Mouse (Mus musculus): ENCODE measurements around the gene Padi1.

Padi1 gene

GRCm38 (mm10) chr4:140784292-140784945 is 61.2 kb downstream of the Padi1 start:
- no peak for DNase-seq (ENCODE audit: low spot score in 2 of 2)

GRCm38 (mm10) chr4:140782821-140783220 is 62.8 kb downstream of the Padi1 start:
- no peak for DNase-seq (ENCODE audit: low spot score in 2 of 2)

GRCm38 (mm10) chr4:140780507-140780906 is 65.1 kb downstream of the Padi1 start:
- DNase-seq (ENCODE audit: low spot score in 2 of 2) = no peak

- no peak for DNase-seq (ENCODE audit: low spot score in 2 of 2)
Observed at GRCm38 (mm10) chr4:140779803-140780397, 65.7 kb downstream of the Padi1 start.

- no peak for DNase-seq (ENCODE audit: low spot score in 2 of 2)
Observed at GRCm38 (mm10) chr4:140776623-140777022, 69.0 kb downstream of the Padi1 start.

GRCm38 (mm10) chr4:140775876-140776275 is 69.7 kb downstream of the Padi1 start:
- DNase-seq (ENCODE audit: low spot score in 2 of 2) = no peak

GRCm38 (mm10) chr4:140774893-140775292 is 70.7 kb downstream of the Padi1 start:
- DNase-seq (ENCODE audit: low spot score in 2 of 2) = no peak

GRCm38 (mm10) chr4:140774025-140774800 is 71.4 kb downstream of the Padi1 start, which contains the start of gene Padi4:
TSS of gene Padi4 (minus strand) at chr4:140774236.
- DNase-seq (ENCODE audit: low spot score in 2 of 2) = no peak

GRCm38 (mm10) chr4:140771091-140771490 is 74.5 kb downstream of the Padi1 start:
- DNase-seq (ENCODE audit: low spot score in 2 of 2) = no peak

GRCm38 (mm10) chr4:140770433-140770832 is 75.1 kb downstream of the Padi1 start:
- DNase-seq (ENCODE audit: low spot score in 2 of 2) = no peak

- DNase-seq (ENCODE audit: low spot score in 2 of 2) = no peak
Observed at GRCm38 (mm10) chr4:140768973-140769372, 76.6 kb downstream of the Padi1 start.

- no peak for DNase-seq (ENCODE audit: low spot score in 2 of 2)
Observed at GRCm38 (mm10) chr4:140765936-140766335, 79.6 kb downstream of the Padi1 start.

GRCm38 (mm10) chr4:140763158-140763557 is 82.4 kb downstream of the Padi1 start:
- DNase-seq (ENCODE audit: low spot score in 2 of 2) = no peak

Data from frontal cortex, postnatal 25 days (tissue).